Mouse (Mus musculus): Measurements from ENCODE around the gene Asap2. TPM values are rescaled to one million over a fixed set of nuclear protein-coding genes. Genes with fewer than 3 reads are reported as not detected.

The Asap2 gene
- polyA plus RNA-seq, 1 experiment from 2014 or later = 5.0 TPM

DNA sequence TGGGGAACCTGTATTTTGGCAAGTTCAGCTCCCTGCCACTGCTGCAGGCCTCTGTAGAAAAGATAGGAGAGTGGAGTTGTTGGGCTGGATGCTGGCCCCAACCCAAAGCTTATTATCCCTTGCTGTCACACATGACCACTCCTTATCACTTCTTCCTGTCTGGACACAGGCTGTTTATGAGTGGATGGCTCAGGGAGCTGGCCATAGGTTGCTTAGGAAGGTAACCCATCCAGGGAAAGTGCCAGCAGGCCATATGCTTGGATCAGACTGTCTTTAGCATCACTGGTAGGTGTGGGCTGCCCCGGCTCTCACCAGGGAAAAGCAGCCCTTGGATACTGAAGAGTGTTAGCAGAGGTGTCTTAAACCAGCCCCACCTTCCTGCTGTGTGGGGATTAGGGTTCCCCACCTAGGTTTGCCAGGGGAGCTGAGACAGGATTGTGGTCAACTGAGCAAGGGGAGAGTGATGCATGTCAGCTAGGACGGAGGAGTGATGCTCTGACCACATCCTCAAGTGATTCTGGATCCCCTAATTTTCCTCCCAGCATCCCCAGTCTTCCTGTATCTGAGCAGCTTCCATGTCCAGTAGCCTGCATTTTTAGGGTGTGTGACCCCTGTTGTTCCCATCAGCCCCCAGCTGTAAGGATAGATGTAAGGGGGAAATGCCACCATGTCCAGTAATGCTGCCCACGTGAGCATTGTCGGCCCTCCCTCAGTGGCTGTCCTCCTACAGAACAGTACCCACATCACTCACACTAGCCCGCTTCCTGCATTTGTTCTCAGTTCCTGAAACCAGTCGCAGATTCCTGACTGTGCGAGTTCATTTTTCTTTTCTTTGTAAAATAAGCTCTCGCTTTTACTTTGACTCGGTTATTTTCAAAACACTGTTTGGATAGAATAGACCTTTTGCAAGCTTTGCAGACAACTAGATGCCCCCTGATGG, 138.9 kb downstream of the Asap2 start:
- no peak overlapping the region for H3K9ac ChIP-seq (ENCODE audit: low read length)
- peaks cover 7% of the 10 kb centered on the region for H3K4me1 ChIP-seq (replicated peaks; ENCODE audit: control insufficient read depth, insufficient read depth)
- no peaks in the 10 kb centered on the region for H3K27me3 ChIP-seq (ENCODE audit: control insufficient read depth, insufficient read depth, low read length)
- H3K27ac ChIP-seq (replicated peaks) = no peak overlapping the region; the same call in 1 of the 2 replicates
- H3K4me2 ChIP-seq (replicated peaks; ENCODE audit: low read depth) = no peak overlapping the region
- no peaks in the 10 kb centered on the region for H3K9me3 ChIP-seq (ENCODE audit: control insufficient read depth, low read length)
- 80% methylated on average over 9 of the region's 9 CpGs for WGBS
- H3K4me3 ChIP-seq (ENCODE audit: low read depth, low read length) = no peak overlapping the region
- no peak for DNase-seq (ENCODE audit: low spot score)
- ATAC-seq (ENCODE audit: low FRiP score, low TSS enrichment) = no peak
- H3K36me3 ChIP-seq (ENCODE audit: control insufficient read depth, insufficient read depth, low read length) = no peaks in the 10 kb centered on the region
- TF ChIP-seq CTCF (IDR thresholded peaks at IDR 0.05; ENCODE audit: low read depth) (no peak), EP300 (optimal IDR thresholded peaks at IDR 0.05) (no peak)

DNA sequence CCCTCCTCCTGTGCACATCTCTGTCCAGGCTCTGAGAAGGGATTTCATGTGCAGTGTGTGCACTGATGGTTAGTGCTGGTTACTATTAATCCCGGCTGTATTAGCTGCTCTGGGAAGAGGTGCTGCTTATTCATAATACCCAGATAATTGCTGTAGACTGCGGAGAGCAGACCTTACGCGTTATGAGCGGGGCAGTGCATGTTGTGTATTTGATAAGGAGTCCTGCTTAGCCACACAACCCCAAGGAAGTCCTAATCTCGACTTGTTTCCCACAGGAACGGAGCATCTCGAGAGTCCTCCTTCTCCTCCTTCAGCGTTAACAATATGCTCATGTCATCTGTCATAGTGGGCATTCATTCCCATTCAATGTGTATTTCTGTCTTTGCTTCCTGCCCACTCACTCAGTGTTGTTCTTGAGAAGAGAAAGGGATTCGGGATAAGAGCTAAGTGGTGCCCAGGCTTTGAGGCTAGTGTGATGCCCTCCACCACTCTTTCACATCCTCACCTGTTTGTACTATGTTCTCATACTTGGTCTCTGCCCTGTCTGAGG, 140.1 kb downstream of the Asap2 start:
- 78% methylated on average over 10 of the region's 10 CpGs for WGBS
- TF ChIP-seq EP300 (optimal IDR thresholded peaks at IDR 0.05) (no peak), CTCF (IDR thresholded peaks at IDR 0.05; ENCODE audit: low read depth) (no peak)
- peaks cover 7% of the 10 kb centered on the region for H3K4me1 ChIP-seq (replicated peaks; ENCODE audit: control insufficient read depth, insufficient read depth)
- no peak for DNase-seq (ENCODE audit: low spot score)
- no peak for ATAC-seq (ENCODE audit: low FRiP score, low TSS enrichment)
- no peak overlapping the region for H3K4me2 ChIP-seq (replicated peaks; ENCODE audit: low read depth)
- no peaks in the 10 kb centered on the region for H3K9me3 ChIP-seq (ENCODE audit: control insufficient read depth, low read length)
- no peak overlapping the region for H3K9ac ChIP-seq (ENCODE audit: low read length)
- no peaks in the 10 kb centered on the region for H3K36me3 ChIP-seq (ENCODE audit: control insufficient read depth, insufficient read depth, low read length)
- H3K27ac ChIP-seq (replicated peaks) = no peak overlapping the region
- H3K4me3 ChIP-seq (ENCODE audit: low read depth, low read length) = no peak overlapping the region
- H3K27me3 ChIP-seq (ENCODE audit: control insufficient read depth, insufficient read depth, low read length) = no peaks in the 10 kb centered on the region

DNA sequence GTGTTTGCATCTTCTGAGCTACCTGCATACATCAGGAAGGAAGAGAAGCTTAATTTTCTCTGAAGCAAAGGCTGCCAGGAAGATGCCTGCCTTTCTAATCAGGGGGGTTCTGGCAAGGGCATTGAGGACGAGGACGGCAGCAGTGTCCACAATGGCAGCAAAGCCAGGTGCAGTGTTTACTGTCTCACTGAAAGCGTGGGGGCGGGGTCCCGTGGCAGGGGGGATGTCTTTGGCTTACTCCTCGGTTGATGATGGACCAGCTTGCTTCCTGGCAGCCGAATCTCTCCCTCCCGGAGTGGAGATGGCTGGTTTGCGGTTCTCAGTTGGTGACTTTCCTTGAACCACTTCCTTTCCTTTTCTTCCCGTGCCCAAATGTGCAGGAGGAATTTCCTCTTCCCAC, 142.3 kb downstream of the Asap2 start:
- TF ChIP-seq CTCF (IDR thresholded peaks at IDR 0.05; ENCODE audit: low read depth) = no peak
- no peak for TF ChIP-seq EP300 (optimal IDR thresholded peaks at IDR 0.05)
- H3K27ac ChIP-seq (replicated peaks) = no peak overlapping the region; the same call in 1 of the 2 replicates

DNA sequence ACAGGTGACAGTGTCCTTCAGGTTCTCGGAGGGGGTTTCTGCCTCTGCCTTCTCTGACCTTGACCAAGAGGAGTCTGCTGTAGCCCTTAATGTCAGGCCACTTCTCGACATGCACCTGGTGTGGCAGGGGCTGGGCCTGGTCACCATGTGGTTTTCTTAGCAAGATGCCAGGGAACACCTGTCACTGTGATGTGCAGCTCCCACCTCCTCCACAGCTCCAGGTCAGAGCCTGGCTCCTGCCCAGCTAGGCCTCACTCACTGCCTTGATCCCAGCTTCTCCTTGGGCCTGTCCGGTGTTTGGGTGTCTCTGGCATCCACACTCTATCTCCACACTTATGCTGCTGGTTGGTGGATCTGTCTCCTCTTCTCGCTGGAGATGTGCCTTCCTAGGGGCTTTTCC, 142.8 kb downstream of the Asap2 start:
- Histone ChIP-seq H3K4me1 (replicated peaks; ENCODE audit: control insufficient read depth, insufficient read depth) (peaks cover 5% of the 10 kb centered on the region), H3K4me2 (replicated peaks; ENCODE audit: low read depth) (no peak overlapping the region), H3K9ac (ENCODE audit: low read length) (no peak overlapping the region), H3K36me3 (ENCODE audit: control insufficient read depth, insufficient read depth, low read length) (no peaks in the 10 kb centered on the region), H3K4me3 (ENCODE audit: low read depth, low read length) (no peak overlapping the region), H3K27me3 (ENCODE audit: control insufficient read depth, insufficient read depth, low read length) (no peaks in the 10 kb centered on the region), H3K27ac (replicated peaks) (peak overlapping the region; percentile 40; the same call in 1 of the 2 replicates), H3K9me3 (ENCODE audit: control insufficient read depth, low read length) (no peaks in the 10 kb centered on the region)
- ATAC-seq (ENCODE audit: low FRiP score, low TSS enrichment) = no peak
- DNase-seq (ENCODE audit: low spot score) = no peak
- 75% methylated on average over 4 of the region's 4 CpGs for WGBS
- no peak for TF ChIP-seq EP300 (optimal IDR thresholded peaks at IDR 0.05)
- no peak for TF ChIP-seq CTCF (IDR thresholded peaks at IDR 0.05; ENCODE audit: low read depth)

More for the DNA sequence above, 142.3 kb downstream of the Asap2 start:
- H3K4me3 ChIP-seq (ENCODE audit: low read depth, low read length) = no peak overlapping the region
- no peaks in the 10 kb centered on the region for H3K27me3 ChIP-seq (ENCODE audit: control insufficient read depth, insufficient read depth, low read length)
- DNase-seq (ENCODE audit: low spot score) (no peak), ATAC-seq (ENCODE audit: low FRiP score, low TSS enrichment) (no peak)
- H3K36me3 ChIP-seq (ENCODE audit: control insufficient read depth, insufficient read depth, low read length) = no peaks in the 10 kb centered on the region
- peaks cover 4% of the 10 kb centered on the region for H3K4me1 ChIP-seq (replicated peaks; ENCODE audit: control insufficient read depth, insufficient read depth)
- H3K9me3 ChIP-seq (ENCODE audit: control insufficient read depth, low read length) = no peaks in the 10 kb centered on the region
- H3K9ac ChIP-seq (ENCODE audit: low read length) = no peak overlapping the region
- WGBS = 26% methylated on average over 10 of the region's 10 CpGs
- H3K4me2 ChIP-seq (replicated peaks; ENCODE audit: low read depth) = no peak overlapping the region

DNA sequence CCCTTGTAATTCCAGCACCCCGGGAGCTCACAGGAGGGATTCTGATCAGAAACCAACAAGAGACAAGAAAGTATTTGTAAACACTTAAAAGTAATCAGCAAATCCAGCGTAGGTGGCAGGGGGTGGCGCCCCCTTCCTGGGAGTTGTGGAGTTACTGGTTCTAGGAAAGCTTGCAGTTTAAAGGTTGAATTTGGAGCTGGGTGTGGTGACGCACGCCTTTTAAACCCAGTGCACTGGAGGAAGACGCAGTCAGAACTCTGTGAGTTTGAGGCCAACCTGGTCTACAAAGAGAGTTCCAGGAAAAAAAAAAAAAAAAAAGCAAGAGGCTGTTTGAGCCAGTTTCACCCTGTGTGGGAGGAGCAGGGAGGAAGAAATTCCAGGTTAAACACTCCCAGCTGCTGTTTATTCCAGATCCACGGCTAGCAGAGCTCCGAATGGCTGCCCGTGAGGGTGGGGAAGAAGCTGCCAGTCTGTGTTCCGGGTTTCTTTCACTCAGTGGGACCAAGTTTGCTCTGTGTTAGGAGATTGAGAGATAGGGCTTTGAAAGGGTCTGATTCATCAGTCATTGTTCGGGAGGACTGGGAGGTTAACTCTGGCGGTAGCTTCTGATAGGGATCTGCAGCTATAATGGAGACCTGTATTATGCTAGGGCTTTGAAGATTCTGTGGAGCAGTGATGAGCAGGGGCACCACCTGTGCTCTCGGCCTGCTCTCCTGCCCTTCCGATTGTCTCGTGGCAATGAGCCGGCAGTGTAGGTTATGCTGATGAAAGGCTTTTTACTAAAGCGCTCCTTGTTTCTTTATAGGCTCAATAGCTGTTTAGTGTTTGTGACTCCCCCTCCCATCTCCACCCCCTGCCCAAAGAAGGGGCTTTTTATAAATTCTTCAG, 144.0 kb downstream of the Asap2 start:
- no peaks in the 10 kb centered on the region for H3K9me3 ChIP-seq (ENCODE audit: control insufficient read depth, low read length)
- H3K36me3 ChIP-seq (ENCODE audit: control insufficient read depth, insufficient read depth, low read length) = no peaks in the 10 kb centered on the region
- TF ChIP-seq CTCF (IDR thresholded peaks at IDR 0.05; ENCODE audit: low read depth) = peak; percentile 59
- no peak for TF ChIP-seq EP300 (optimal IDR thresholded peaks at IDR 0.05)
- H3K4me1 ChIP-seq (replicated peaks; ENCODE audit: control insufficient read depth, insufficient read depth) = peaks cover 11% of the 10 kb centered on the region
- 47% methylated on average over 17 of the region's 17 CpGs for WGBS
- peak overlapping the region; percentile 74 for H3K27ac ChIP-seq (replicated peaks)
- H3K4me2 ChIP-seq (replicated peaks; ENCODE audit: low read depth) = no peak overlapping the region
- no peaks in the 10 kb centered on the region for H3K27me3 ChIP-seq (ENCODE audit: control insufficient read depth, insufficient read depth, low read length)
- DNase-seq (ENCODE audit: low spot score) = peak; percentile 58
- no peak overlapping the region for H3K9ac ChIP-seq (ENCODE audit: low read length)
- no peak overlapping the region for H3K4me3 ChIP-seq (ENCODE audit: low read depth, low read length)
- peak; percentile 70 for ATAC-seq (ENCODE audit: low FRiP score, low TSS enrichment)

Measured in stomach, postnatal 0 days (tissue).